Mouse (Mus musculus): ENCODE measurements around the gene Vmn1r45. TPM values are rescaled to one million over a fixed set of nuclear protein-coding genes. Genes with fewer than 3 reads are reported as not detected.
"Not testable (repeated sequence)": the region's sequence is repeated elsewhere in the genome, so short reads cannot be mapped to it uniquely, and the experiment has no call there.

Gene Vmn1r45
- total RNA-seq (2014; rRNA removed; ENCODE audit: low replicate concordance) (not detected in 2 replicates), polyA plus RNA-seq (2015; fragmentation: Nextera tagmentation; extraction: Ambion mirVana) (not detected in 2 replicates)

GRCm38 (mm10) chr6:89940498-89940897 is at the start of gene Vmn1r45:
TSS of gene Vmn1r45 (minus strand) at chr6:89940598.
- not testable (repeated sequence) for H3K4me1 ChIP-seq (ENCODE audit: control insufficient read depth, insufficient read depth); H3K9ac ChIP-seq (replicated peaks; ENCODE audit: low read depth, low read length); H3K4me3 ChIP-seq (ENCODE audit: low read depth, low read length); H3K9me3 ChIP-seq (replicated peaks; ENCODE audit: control insufficient read depth, low read length); H3K36me3 ChIP-seq (replicated peaks; ENCODE audit: control insufficient read depth, insufficient read depth, low read length); ATAC-seq (ENCODE audit: insufficient read depth, low read depth); DNase-seq (ENCODE audit: low spot score); H3K4me2 ChIP-seq (ENCODE audit: low read depth, low read length); H3K27ac ChIP-seq (ENCODE audit: low read depth); H3K27me3 ChIP-seq (ENCODE audit: control insufficient read depth, insufficient read depth, low read length)
- 75% methylated on average over 2 of the region's 2 CpGs for WGBS

GRCm38 (mm10) chr6:89985989-89986388 is 45.6 kb upstream of the Vmn1r45 start:
- Histone ChIP-seq H3K4me3 (ENCODE audit: low read depth, low read length) (no peak overlapping the region), H3K9me3 (replicated peaks; ENCODE audit: control insufficient read depth, low read length) (no peaks in the 10 kb centered on the region), H3K27ac (ENCODE audit: low read depth) (no peak overlapping the region), H3K4me2 (ENCODE audit: low read depth, low read length) (no peak overlapping the region), H3K27me3 (ENCODE audit: control insufficient read depth, insufficient read depth, low read length) (no peaks in the 10 kb centered on the region), H3K36me3 (replicated peaks; ENCODE audit: control insufficient read depth, insufficient read depth, low read length) (no peaks in the 10 kb centered on the region), H3K4me1 (ENCODE audit: control insufficient read depth, insufficient read depth) (no peaks in the 10 kb centered on the region), H3K9ac (replicated peaks; ENCODE audit: low read depth, low read length) (no peak overlapping the region)
- ATAC-seq (ENCODE audit: insufficient read depth, low read depth) = no peak
- 6% methylated on average over 1 of the region's 1 CpGs for WGBS
- TF ChIP-seq CTCF (IDR thresholded peaks at IDR 0.05; ENCODE audit: low read depth) = no peak
- TF ChIP-seq EP300 (IDR thresholded peaks at IDR 0.05; ENCODE audit: low read depth) = no peak
- DNase-seq (ENCODE audit: low spot score) = no peak

GRCm38 (mm10) chr6:89969013-89969412 is 28.6 kb upstream of the Vmn1r45 start, which contains the start of gene Vmn1r46:
TSS of gene Vmn1r46 (plus strand) at chr6:89969313.
- Histone ChIP-seq H3K36me3 (replicated peaks; ENCODE audit: control insufficient read depth, insufficient read depth, low read length) (no peaks in the 10 kb centered on the region), H3K27me3 (ENCODE audit: control insufficient read depth, insufficient read depth, low read length) (no peaks in the 10 kb centered on the region)

GRCm38 (mm10) chr6:89966341-89966740 is 25.9 kb upstream of the Vmn1r45 start:
- no peak overlapping the region for H3K27ac ChIP-seq (ENCODE audit: low read depth)
- 0 out of 2 replicates have a peak, but pooled peaks cover 3% of the 10 kb centered on the region for H3K9me3 ChIP-seq (replicated peaks; ENCODE audit: control insufficient read depth, low read length)
- no peak overlapping the region for H3K9ac ChIP-seq (replicated peaks; ENCODE audit: low read depth, low read length)
- DNase-seq (ENCODE audit: low spot score) (no peak), ATAC-seq (ENCODE audit: insufficient read depth, low read depth) (no peak)
- no peak overlapping the region for H3K4me3 ChIP-seq (ENCODE audit: low read depth, low read length)
- no peaks in the 10 kb centered on the region for H3K36me3 ChIP-seq (replicated peaks; ENCODE audit: control insufficient read depth, insufficient read depth, low read length)
- no peaks in the 10 kb centered on the region for H3K4me1 ChIP-seq (ENCODE audit: control insufficient read depth, insufficient read depth)
- no peaks in the 10 kb centered on the region for H3K27me3 ChIP-seq (ENCODE audit: control insufficient read depth, insufficient read depth, low read length)
- no peak overlapping the region for H3K4me2 ChIP-seq (ENCODE audit: low read depth, low read length)
- no peak for TF ChIP-seq EP300 (IDR thresholded peaks at IDR 0.05; ENCODE audit: low read depth)
- no peak for TF ChIP-seq CTCF (IDR thresholded peaks at IDR 0.05; ENCODE audit: low read depth)

More at GRCm38 (mm10) chr6:89969013-89969412, 28.6 kb upstream of the Vmn1r45 start, which contains the start of gene Vmn1r46:
- 0 out of 2 replicates have a peak, but pooled peaks cover 3% of the 10 kb centered on the region for H3K9me3 ChIP-seq (replicated peaks; ENCODE audit: control insufficient read depth, low read length)
- no peak for TF ChIP-seq EP300 (IDR thresholded peaks at IDR 0.05; ENCODE audit: low read depth)
- no peak for TF ChIP-seq CTCF (IDR thresholded peaks at IDR 0.05; ENCODE audit: low read depth)
- no peak within 1 kb of the TSS for H3K9ac ChIP-seq (replicated peaks; ENCODE audit: low read depth, low read length)
- no peak within 1 kb of the TSS for H3K27ac ChIP-seq (ENCODE audit: low read depth)
- 36% methylated on average over 2 of the region's 2 CpGs for WGBS
- H3K4me2 ChIP-seq (ENCODE audit: low read depth, low read length) = no peak within 1 kb of the TSS
- DNase-seq (ENCODE audit: low spot score) = no peak
- no peaks in the 10 kb centered on the region for H3K4me1 ChIP-seq (ENCODE audit: control insufficient read depth, insufficient read depth)
- no peak within 1 kb of the TSS for H3K4me3 ChIP-seq (ENCODE audit: low read depth, low read length)
- no peak for ATAC-seq (ENCODE audit: insufficient read depth, low read depth)

GRCm38 (mm10) chr6:89953556-89953955 is 13.2 kb upstream of the Vmn1r45 start:
- Histone ChIP-seq H3K4me3 (ENCODE audit: low read depth, low read length) (no peak overlapping the region), H3K4me1 (ENCODE audit: control insufficient read depth, insufficient read depth) (no peaks in the 10 kb centered on the region), H3K9ac (replicated peaks; ENCODE audit: low read depth, low read length) (no peak overlapping the region), H3K9me3 (replicated peaks; ENCODE audit: control insufficient read depth, low read length) (no peaks in the 10 kb centered on the region), H3K36me3 (replicated peaks; ENCODE audit: control insufficient read depth, insufficient read depth, low read length) (no peaks in the 10 kb centered on the region), H3K4me2 (ENCODE audit: low read depth, low read length) (no peak overlapping the region), H3K27ac (ENCODE audit: low read depth) (no peak overlapping the region), H3K27me3 (ENCODE audit: control insufficient read depth, insufficient read depth, low read length) (no peaks in the 10 kb centered on the region)
- ATAC-seq (ENCODE audit: insufficient read depth, low read depth) = no peak
- DNase-seq (ENCODE audit: low spot score) = no peak
- TF ChIP-seq CTCF (IDR thresholded peaks at IDR 0.05; ENCODE audit: low read depth) = no peak
- TF ChIP-seq EP300 (IDR thresholded peaks at IDR 0.05; ENCODE audit: low read depth) = no peak
- WGBS = 45% methylated on average over 2 of the region's 2 CpGs

- Histone ChIP-seq H3K4me3 (ENCODE audit: low read depth, low read length) (no peak overlapping the region), H3K4me2 (ENCODE audit: low read depth, low read length) (no peak overlapping the region), H3K4me1 (ENCODE audit: control insufficient read depth, insufficient read depth) (no peaks in the 10 kb centered on the region), H3K27ac (ENCODE audit: low read depth) (no peak overlapping the region), H3K9ac (replicated peaks; ENCODE audit: low read depth, low read length) (no peak overlapping the region), H3K36me3 (replicated peaks; ENCODE audit: control insufficient read depth, insufficient read depth, low read length) (no peaks in the 10 kb centered on the region), H3K27me3 (ENCODE audit: control insufficient read depth, insufficient read depth, low read length) (no peaks in the 10 kb centered on the region), H3K9me3 (replicated peaks; ENCODE audit: control insufficient read depth, low read length) (no peaks in the 10 kb centered on the region)
- ATAC-seq (ENCODE audit: insufficient read depth, low read depth) = no peak
- DNase-seq (ENCODE audit: low spot score) = no peak
- TF ChIP-seq EP300 (IDR thresholded peaks at IDR 0.05; ENCODE audit: low read depth) (no peak), CTCF (IDR thresholded peaks at IDR 0.05; ENCODE audit: low read depth) (no peak)
- 61% methylated on average over 2 of the region's 2 CpGs for WGBS
These were observed 528 bp upstream of the Vmn1r45 start for GRCm38 (mm10) chr6:89940926-89941325.
